Mouse (Mus musculus): ENCODE measurements at regions not wholly inside any gene's neighbourhood (a gene's known extent, or its start where the extent isn't known, plus 50 kb on each side); places are given as distances from the start of the nearest gene placed in this dataset.

DNA sequence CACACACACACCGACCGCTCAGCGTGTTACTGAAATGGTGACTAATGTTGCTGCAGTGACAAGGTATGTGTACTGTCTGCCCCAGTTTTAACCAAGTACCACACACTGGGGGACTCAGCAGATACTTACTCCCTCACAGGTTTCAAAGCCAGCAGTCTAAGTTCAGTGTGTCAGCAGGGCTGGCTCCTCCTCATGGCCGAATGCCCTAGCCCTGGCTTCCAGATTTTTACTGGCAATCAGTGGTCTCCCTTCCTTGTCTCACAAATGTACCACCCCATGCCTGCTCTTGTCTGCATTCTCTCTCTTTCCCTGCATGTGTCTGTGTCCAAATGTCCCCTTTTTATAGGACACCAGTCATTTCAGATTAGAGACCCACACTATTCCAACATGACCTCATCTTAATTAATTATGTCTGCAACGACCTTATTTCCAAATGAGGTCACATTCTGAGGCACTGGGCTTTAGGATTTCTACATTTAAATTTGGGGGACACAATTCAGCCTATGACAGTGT, 114.7 kb downstream of the Uri1 start:
- no peak for DNase-seq (ENCODE audit: low spot score in 2 of 2)

DNA sequence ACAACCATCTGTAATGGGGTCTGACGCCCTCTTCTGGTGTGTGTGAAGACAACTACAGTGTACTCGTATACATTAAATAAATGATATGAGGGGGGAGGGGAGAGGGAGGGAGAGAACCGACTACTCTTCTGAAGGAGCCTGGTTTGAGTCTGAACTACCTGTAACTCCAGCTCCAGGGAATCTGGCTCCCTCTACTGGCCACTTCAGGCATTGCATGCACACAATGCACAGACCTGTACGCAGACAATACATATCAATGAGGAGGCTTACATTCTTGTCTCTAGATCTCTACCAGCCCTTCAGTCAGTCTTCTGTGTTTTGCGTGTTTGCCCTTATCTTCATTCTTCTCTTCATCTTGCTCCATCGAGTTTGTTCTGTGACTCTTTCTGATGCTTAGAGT, 120.4 kb upstream of the Zfp536 start:
- peak in 1 of 2 experiments; percentile 20 for DNase-seq (ENCODE audit: low spot score in 2 of 2)

DNA sequence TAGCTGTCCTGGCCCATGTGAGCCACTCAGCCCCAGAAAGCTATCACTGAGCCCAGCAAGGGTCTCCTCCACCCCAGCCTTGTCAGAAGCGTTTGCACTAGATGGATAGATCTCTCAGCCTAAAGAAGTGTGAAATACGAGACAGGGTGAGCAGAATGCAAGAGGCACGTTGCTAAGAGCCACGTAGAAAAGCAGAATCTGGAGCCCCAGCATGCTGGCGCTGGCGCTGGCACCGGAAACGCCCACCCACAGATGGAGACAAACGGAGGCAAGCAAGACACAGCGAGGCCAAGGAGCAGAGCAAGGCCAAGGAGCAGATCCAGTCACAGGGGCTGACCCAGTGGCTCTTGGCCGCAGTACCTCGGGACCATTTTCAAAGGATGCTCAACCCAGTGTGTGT, 100.9 kb upstream of the Zfp536 start:
- DNase-seq (ENCODE audit: low spot score in 2 of 2), result peak; percentile 39 to 61

DNA sequence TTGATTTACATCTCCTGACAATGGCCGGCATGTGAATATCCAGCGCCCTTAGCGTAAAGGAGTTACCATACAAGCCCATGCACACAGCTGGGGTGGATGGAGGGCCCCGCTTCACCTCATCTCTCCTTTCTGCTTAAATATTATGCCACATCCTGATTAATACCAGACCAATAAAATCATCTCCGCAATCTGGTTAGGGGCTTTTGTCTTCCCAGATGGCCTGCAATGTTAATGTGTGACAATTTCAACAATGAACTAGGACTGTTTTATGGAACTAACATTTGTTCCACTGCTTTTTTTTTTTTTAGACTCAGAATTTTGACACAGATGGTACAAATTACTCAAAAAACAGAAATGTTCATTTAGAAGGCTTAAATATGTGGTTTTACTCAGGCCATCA, 97.5 kb upstream of the Zfp536 start:
- DNase-seq (ENCODE audit: low spot score in 2 of 2), result peak in 1 of 2 experiments; percentile 66

DNA sequence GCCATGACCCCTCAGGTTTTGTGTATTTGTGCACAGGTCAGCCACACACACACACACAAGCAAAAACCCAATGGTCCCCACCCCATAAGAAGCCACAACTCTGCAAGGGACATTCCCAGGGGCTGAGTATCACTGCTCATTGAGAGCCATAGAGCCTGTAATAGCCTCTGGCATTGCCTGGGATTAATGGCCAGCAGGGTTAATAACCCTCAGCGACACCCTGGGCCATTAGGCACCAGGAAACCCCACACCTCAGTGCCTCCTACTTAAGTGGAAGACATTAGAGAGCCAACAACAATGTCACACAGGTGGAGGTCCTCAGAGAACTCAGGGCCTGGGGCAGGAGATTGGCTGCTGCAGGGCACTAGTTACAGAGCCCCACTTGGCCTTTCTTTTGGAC, 93.0 kb upstream of the Zfp536 start:
- no peak for DNase-seq (ENCODE audit: low spot score in 2 of 2)

DNA sequence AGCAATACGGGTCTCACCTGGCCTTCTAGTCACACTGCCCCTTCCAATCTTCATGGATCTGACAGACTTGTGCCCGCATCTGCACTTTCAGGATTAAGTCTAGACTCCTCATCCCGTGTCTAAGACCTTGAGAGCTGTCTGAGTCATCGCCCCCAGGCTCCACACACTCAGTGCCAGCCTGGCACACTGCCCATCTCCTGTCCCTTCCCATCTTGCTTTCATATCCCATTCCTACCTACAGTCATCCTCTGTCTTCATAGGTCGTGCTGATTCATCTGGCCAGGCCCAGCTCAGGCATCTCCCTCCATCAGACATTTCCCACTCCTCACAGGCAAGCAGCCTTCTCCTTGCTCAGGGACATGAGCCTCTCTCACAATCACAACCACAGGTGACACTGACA, 78.0 kb upstream of the Zfp536 start:
- no peak for DNase-seq (ENCODE audit: low spot score in 2 of 2)

DNA sequence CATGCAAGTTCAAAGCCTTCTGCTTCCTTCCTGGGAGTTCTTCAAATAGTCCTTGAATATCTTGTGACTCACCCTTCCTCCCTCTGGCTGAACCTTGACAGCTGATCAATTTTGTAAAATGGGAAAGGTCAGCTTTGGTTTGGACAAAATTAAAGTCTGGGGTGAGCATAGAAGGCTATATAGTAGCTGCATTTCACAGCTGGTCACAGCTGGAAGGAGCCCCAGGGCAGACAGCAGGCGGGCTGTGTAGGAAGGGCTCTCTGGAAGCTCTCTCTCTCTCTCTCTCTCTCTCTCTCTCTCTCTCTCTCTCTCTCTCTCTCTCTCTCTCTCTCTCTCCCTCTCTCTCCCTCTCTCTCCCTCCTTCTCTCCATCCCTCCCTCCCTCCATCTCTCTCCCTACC, 71.8 kb upstream of the Zfp536 start:
- DNase-seq (ENCODE audit: low spot score in 2 of 2), result no peak

DNA sequence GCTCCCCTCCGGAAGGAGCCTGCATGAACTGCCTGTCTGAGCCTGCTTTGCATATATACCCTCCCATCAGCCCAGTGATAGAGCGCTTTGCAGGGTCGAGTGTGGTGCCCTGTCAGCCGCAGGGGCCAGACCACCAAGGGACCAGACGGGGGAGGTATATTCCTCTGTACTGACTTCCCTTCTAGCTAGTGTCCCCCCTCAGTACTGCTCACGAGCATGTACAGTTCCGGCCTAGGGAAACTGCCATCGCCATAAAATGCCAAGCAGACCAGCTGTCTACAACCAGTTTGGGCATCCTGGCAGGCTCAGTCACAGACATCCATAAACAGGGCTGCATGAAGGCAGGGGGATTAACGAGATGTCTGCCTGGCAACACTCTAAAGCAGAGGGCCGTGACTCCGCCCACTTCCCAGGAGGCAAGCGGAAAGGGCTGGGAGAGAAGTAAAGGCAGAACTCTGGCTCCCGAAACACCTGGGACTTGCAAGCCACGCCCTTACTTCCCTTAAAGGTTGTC, 68.6 kb upstream of the Zfp536 start:
- peak in 1 of 2 experiments; percentile 5 for DNase-seq (ENCODE audit: low spot score in 2 of 2)

DNA sequence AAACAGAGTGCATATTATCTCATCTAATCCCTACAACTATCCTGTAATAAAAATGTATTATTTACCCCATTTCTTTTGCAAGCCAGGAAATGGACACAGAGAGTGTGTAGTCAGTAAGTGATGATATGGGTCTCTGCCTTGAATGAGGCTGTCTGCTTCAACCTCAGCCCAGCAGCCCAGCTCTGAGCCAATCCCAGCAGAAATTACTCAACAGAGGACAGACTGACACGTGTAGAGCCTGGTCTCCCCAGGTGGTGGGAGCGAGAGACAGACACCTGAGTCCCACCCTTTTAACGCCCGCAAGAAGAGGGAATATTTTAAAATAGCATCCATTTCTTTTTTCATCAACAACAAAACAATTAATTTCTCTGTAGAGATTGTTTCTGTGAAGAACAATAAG, 68.1 kb upstream of the Zfp536 start:
- DNase-seq (ENCODE audit: low spot score in 2 of 2), result no peak

DNA sequence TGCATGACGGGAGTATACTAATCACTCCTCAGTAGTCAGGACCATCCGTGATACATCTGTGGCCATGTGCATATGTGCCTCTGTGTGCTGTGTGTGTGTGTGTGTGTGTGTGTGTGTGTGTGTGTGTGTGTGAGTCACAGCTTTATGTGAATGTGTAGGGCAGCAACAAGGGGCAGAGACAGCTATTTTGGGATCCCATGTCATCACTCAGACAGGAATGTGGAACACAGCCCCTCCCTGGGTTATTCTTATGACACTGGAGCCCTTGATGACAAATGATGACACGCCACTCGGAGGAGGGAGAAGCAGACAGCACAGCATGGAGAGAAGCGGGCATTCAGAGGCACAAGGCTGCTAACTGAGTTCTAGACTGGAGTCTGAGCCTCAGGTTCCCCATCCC, 64.4 kb upstream of the Zfp536 start:
- peak in 1 of 2 experiments; percentile 5 for DNase-seq (ENCODE audit: low spot score in 2 of 2)

DNA sequence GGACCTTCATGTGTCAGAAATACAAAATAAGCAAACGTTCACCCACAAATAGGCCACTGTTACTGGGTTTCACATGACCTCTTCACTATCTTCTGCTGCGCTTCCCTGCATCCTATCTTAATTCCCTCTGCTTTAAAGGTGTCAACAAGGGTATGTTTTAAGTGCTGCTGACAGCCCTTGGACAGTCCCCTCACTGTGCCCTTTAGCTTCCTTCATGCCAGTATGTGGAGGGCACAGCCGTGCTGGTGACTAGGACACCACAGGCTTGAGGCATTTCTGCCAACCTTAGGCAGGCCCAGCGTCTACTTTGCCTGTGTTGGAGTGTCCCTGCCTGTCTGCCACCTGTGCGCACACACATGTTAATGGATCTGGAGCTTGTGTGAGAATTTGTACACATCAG, 63.9 kb upstream of the Zfp536 start:
- no peak for DNase-seq (ENCODE audit: low spot score in 2 of 2)

DNA sequence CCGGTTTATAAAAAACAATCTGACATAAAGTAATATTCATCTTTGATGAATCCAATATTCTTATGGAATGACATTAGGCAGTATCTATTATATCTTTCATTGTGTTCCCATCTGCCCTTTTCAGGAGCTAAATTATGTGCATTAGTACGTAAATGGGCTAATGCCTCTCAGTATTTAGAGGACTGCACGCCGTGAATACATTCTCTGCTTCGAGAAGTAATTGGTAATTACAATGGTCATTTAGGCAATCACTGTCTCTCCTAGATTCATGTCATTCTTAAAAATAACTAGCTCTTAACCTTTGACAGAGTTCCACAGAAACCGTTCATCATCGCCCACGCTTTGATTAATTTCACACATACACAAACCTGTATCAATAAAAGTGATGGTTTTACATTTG, 60.0 kb upstream of the Zfp536 start:
- DNase-seq (ENCODE audit: low spot score in 2 of 2), result no peak

DNA sequence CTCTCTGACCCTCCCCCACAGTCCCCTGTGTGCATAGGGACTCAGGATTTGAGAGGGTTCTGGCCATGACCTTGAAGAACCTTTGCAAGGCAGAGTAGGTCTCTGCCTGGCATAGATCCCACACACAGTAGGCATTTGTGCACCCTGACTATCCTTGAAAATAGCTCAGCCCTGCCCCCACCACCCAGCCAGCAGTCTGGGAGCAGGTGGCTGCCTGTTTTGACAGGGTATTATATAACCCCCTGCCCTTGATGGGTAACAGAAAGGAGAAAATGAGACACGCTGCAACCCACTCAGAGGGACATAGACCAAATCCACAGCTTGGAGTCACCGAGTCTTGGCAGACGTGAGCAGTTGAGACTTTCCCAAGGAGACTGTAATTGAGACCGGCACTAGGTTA, 58.9 kb upstream of the Zfp536 start:
- DNase-seq (ENCODE audit: low spot score in 2 of 2), result peak in 1 of 2 experiments; percentile 29

DNA sequence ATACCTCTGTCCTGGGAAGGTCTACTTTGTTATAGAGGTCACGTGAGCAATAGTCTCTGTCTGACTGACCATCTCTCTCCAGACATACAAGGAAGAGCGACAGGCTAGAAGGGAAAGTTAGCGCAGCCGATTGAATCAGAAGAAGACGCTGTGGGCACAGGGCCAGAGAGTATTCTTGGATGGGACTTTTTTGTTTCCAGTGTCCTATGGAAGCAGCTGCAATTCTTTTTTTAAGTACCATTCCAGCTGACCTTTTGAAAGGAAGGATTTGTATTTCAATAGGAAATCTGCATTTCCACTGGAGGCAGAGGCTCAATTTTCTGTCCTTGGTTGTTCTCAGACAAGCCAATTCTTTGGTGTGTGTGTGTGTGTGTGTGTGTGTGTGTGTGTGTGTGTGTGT, 52.3 kb upstream of the Zfp536 start:
- no peak for DNase-seq (ENCODE audit: low spot score in 2 of 2)
